Mouse (Mus musculus) lung, adult 2 months (tissue): ENCODE results near the gene Sh2d4b. TPM values are rescaled to one million over a fixed set of nuclear protein-coding genes. Genes with fewer than 3 reads are reported as not detected.

Experiments
- DNase-seq: peaks from one replicate; pipeline ENCODE4 v3.0.0; 2022
- H3K4me1 ChIP-seq: fragments of 200-500 bp; 2 replicates; pipeline ENCODE4 v1.6.1; 2011; ENCODE audit warnings: low read length; ENCODE audit not compliant: control insufficient read depth, insufficient read depth
- H3K4me3 ChIP-seq: fragments of 200-500 bp; replicated peaks from 2 replicates; pipeline ENCODE3; 2011; ENCODE audit warnings: low read depth, mild to moderate bottlenecking, control low read depth, low read length; ENCODE audit errors: extremely low read depth
- CTCF ChIP-seq: fragments of 200-500 bp; IDR thresholded peaks from 2 replicates; pipeline ENCODE4 v1.5.1; 2011; ENCODE audit warnings: mild to moderate bottlenecking, low read length, control low read depth; ENCODE audit not compliant: insufficient read depth
- POLR2A ChIP-seq: fragments of 200-500 bp; IDR thresholded peaks from 2 replicates; pipeline ENCODE4 v1.6.1; 2011; ENCODE audit warnings: low read depth, mild to moderate bottlenecking, control low read depth, low read length, borderline replicate concordance; ENCODE audit errors: extremely low read depth
- WGBS: fragments of 180-500 bp; shearing (Covaris S2); methylation state at CpG from one replicate; pipeline ENCODE4 v1.1.7; 2018; 5-methylcytosine and 5-hydroxymethylcytosine counted together
- polyA plus RNA-seq: library from polyadenylated mRNA; depleted of rRNA; stranded (reverse); fragments of >200 nt; gene quantifications from 2 replicates; pipeline ENCODE4 v1.2.3, GENCODE M21; 2012; rRNA removed

Sh2d4b gene
- polyA plus RNA-seq, 1 experiment = 0.54 TPM

DNA sequence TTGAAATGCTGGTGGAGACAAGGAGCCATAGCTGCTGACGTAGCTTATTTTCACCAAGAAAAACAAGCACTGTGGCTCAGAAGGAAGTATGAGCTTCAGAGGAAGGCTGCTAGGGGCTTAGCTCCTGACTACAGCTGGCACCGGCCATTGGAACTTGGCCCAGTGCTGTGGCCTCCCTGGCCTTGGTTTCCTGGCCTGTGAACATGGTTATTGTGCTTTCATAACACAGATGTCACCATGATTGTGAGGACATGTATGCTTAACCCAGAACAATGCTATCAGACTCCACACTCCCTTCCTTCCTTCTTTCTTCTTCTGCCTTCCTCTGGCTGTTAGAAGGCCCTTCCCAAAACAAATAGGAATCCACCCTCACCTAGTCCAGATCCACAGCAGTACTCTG lies 75.0 kb downstream of the Sh2d4b start:
- 17% methylated on average over 2 of the region's 2 CpGs for WGBS
- peaks cover 4% of the 10 kb centered on the region; the same call in 1 of the 2 replicates for H3K4me1 ChIP-seq
- no peak overlapping the region for H3K4me3 ChIP-seq
- TF ChIP-seq CTCF (no peak), POLR2A (no peak)
- peak; percentile 9 for DNase-seq

DNA sequence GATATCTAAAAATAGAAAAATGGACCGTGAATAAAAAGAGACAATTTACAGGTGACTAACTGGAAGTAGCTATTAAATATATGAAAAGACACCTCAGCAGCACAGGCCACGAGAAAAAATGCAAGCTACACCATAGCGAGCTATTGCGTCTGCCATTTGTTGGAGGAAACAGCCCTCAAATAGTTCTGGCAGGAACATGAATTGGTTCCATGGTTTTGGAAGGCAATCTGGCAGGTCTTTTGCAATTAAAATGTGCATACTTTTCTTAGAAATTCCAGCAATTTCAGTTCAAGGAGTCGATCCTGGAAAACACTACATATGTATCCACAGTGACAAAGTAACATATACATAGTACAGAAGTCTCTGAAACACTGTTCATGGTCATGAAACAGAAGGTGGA lies 76.4 kb downstream of the Sh2d4b start:
- WGBS = 80% methylated on average over 5 of the region's 5 CpGs
- H3K4me1 ChIP-seq = peaks cover 4% of the 10 kb centered on the region; the same call in 1 of the 2 replicates
- DNase-seq = no peak
- H3K4me3 ChIP-seq = no peak overlapping the region
- TF ChIP-seq CTCF (no peak), POLR2A (no peak)

DNA sequence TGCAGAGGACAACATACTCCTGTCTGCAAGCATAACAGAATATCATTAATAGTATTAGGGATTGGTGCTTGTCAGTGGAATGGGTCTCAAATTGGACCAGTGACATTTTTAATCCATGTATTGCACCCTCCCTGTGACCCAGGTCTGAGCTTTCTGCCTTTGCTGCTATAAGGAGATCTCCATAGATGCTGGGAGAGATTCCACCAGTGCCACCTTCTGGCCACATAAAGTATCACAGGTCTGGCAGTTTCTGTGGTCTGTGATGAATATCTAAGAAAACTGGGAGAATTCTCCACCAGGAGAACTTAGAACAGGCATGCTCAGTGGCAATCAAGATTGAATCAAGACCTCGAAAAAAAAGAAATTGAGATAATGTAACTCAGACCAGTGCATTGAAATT lies 101.5 kb downstream of the Sh2d4b start:
- peak; percentile 35 for DNase-seq
- TF ChIP-seq CTCF (peak; percentile 39), POLR2A (no peak)
- WGBS = 32% methylated on average over 1 of the region's 1 CpGs

DNA sequence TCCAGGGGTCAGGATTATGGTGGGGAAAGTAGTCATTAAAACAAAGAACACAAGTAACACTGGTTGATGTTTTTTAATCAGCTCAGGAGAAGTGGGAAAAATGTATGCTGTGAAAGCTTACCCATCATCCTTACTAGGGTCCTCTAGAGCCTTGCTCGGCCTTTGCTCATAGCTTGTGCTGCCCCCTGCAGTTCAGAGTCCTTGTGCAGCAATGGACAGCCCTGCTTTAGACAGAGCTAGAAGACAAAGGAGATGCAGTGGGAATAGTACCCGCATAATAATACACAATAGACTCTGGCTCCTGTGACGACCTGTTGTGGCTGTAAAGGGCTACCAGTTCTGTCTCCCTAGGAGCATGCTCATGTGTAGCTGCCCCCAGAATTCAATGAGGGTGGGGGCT lies 104.0 kb downstream of the Sh2d4b start:
- Histone ChIP-seq H3K4me1 (no peaks in the 10 kb centered on the region), H3K4me3 (no peak overlapping the region)
- DNase-seq = peak; percentile 7
- TF ChIP-seq POLR2A = no peak
- TF ChIP-seq CTCF = peak; percentile 52
- 21% methylated on average over 3 of the region's 3 CpGs for WGBS

More for the DNA sequence above, 101.5 kb downstream of the Sh2d4b start:
- Histone ChIP-seq H3K4me1 (no peaks in the 10 kb centered on the region), H3K4me3 (no peak overlapping the region)

DNA sequence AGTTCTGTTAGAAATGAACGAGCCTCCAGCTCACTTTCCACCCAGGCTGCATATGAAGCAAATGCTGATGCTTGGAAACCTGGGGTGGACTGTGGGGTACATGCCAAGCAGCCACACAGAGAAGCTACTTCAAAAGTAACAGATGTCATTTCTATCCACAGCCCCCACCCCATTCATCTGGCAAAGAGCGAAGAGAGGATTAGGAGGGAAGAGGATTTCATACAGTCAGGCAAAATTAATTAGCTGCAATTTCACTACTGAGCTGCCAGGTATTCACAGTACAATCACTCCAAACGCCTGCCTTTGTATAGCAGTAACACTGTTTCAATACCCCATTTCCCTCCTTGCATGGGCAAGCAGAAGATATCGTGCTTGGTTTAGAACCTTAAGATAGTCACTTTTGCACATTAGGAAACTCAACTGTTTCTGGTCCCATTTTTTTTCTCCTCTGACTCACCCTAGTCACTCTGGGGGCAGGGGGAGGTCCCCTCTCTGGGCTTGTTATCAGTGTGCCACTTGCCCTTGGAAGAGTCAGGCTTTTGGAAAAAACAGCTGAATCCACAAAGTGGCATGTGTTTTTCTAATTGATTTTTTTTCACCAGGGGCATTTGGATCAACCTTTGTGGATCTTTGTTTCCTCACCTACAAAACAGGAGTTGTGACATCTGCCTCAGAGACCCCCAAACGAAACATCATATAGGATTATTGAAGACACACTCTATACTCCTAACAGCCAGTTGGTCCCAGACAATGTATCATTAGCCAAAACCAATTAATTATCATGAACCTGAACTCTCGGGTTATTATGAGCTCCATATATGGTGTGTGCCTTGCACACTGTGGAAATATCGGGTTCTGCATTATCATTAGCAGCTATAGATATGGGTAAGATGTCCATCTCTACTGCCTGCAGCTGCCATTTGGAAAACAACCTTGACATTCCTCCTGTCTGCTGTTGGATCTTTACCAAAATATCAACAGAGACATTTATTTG lies 123.7 kb downstream of the Sh2d4b start:
- 52% methylated on average over 7 of the region's 7 CpGs for WGBS
- TF ChIP-seq POLR2A (no peak), CTCF (no peak)

More for the DNA sequence above, 123.7 kb downstream of the Sh2d4b start:
- Histone ChIP-seq H3K4me1 (no peaks in the 10 kb centered on the region), H3K4me3 (no peak overlapping the region)
- DNase-seq = no peak

Other genes with a start within 250 kb of the Sh2d4b start
- gene Tspan14, start 73.5 kb upstream of the Sh2d4b start, polyA plus RNA-seq = 82.2 and 94.2 TPM in 2 replicates
- gene Fam213a, start 120.5 kb upstream of the Sh2d4b start, polyA plus RNA-seq = 12.6 and 12.8 TPM in 2 replicates
- 0.15 TPM in 1 of 2 replicates, not detected in the other for gene Dydc2, start 175.9 kb upstream of the Sh2d4b start, polyA plus RNA-seq
- gene Dydc1, start 179.6 kb upstream of the Sh2d4b start, polyA plus RNA-seq = 0.16 and 0.19 TPM in 2 replicates
- 3.5 and 6.0 TPM in 2 replicates for gene Mat1a, start 211.8 kb upstream of the Sh2d4b start, polyA plus RNA-seq
- 1,111 and 1,268 TPM in 2 replicates for gene Sftpa1, start 238.5 kb upstream of the Sh2d4b start, polyA plus RNA-seq